Mouse (Mus musculus) left cerebral cortex, adult 9 months (tissue): ENCODE measurements around the gene Gpnmb.

Experiments
- DNase-seq, 2 experiments: peaks; one replicate each; pipeline ENCODE4 v3.0.0; 2022; ENCODE audit warnings: low spot score in 2 of 2

Gene Gpnmb

GRCm38 (mm10) chr6:49096933-49097461 is 60.7 kb downstream of the Gpnmb start:
- peak in 1 of 2 experiments; percentile 67 for DNase-seq

DNA sequence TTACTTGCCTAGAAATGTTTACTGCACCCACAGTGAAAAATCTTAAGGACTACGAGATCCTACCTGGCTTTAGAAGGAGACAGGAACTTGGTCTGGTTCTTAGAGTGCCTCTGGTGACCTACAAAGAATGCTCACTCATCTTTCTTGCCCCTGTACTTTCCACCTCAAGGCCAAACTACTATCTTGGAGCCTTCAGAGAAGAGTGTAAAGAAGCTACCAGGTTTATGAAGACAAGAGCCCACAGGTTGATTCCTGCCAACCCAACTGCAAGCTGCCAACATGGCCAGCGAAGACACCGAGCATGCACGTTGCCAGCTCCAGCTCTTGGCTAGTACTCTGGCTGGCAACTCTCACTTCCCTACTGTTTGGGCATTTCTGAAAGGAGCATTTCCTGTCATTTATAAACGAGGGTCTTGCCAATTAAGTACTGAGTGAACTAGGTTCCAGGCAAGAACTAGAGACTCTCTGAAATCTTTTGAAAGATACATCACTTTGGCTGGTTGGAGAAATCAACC is 61.3 kb downstream of the Gpnmb start:
- DNase-seq = no peak

- DNase-seq = no peak
These were observed 62.7 kb downstream of the Gpnmb start for GRCm38 (mm10) chr6:49099086-49099485.

- DNase-seq = no peak
These were observed 70.6 kb downstream of the Gpnmb start for GRCm38 (mm10) chr6:49106746-49107500.

- DNase-seq = no peak
These were observed 72.8 kb downstream of the Gpnmb start for GRCm38 (mm10) chr6:49109196-49109595.

DNA sequence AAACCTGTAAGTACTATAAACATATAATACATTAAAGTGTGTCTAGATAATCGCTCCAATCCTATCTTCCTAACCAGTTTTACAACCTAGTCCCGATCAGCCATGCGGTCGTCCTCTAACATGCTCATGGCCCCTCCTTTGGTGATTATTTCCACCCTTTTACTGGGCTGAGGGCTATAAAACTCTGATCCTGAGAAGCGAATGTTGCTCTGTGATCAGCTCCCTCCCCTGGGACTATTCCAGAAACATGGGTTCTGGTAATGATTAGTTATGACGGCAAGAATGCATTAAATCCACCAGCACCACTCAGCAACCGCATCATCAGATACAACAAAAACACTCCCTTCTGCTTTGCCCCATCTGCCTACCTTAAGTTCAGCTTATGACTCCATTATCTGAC is 77.5 kb downstream of the Gpnmb start:
- no peak for DNase-seq

DNA sequence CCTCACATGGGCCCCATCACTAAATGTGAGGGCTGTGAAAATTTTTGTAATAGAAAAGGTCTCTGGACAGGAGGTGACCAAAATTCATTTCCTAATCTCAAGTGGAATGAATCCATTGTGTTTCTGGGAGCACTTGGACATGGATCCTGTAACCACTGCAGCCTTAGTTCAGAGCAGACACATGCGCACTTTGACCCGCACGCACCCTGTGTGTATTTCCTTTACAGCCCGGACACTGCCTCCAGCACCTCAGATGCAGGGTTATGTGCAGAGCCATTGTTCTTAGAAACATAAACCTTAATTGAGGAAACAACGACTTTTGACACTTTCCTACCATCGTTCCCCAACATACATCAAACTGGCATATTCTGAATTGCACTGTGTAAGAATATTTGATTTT is 78.1 kb downstream of the Gpnmb start:
- no peak for DNase-seq

DNA sequence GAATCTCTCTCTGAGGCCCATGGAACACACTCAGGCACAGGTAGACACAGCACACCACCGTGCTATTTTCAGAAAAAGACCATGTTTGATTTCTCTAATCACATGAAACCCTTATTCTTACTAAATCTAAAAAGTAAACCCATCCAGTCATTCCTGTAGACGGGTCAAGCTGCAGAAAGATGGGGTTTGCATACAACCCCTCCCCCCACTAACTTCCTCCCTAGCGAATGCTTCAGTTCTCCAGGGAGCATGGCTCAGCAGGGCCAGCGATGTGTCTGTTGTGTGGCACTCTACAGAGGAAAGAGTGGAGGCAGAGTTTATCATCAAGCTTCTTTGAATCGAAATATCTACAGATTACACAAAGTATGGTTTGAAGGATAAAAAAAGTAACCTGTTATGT is 79.2 kb downstream of the Gpnmb start:
- no peak for DNase-seq

- no peak for DNase-seq
These were observed 79.9 kb downstream of the Gpnmb start for GRCm38 (mm10) chr6:49116241-49116640.

DNA sequence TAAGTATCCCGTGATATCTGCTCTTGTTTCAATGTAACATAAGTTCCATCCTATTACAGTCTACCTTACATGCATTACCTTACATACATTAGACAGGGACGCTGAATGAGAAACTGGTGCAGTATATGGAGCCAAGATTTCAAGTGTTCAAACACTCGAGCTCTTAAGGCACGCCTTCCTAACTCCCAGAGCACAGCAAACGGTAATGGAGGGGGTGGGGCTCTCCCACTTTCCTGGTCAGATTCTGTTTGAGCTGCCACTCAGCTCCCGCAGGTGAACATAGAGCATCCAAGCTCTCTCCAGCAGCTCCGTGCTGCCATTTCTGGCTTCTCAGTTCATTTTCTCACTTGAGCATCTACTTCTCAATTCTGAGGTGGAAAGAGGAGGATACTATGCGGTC is 82.1 kb downstream of the Gpnmb start:
- no peak for DNase-seq

GRCm38 (mm10) chr6:49119462-49120135 is 83.3 kb downstream of the Gpnmb start:
- DNase-seq = no peak

DNA sequence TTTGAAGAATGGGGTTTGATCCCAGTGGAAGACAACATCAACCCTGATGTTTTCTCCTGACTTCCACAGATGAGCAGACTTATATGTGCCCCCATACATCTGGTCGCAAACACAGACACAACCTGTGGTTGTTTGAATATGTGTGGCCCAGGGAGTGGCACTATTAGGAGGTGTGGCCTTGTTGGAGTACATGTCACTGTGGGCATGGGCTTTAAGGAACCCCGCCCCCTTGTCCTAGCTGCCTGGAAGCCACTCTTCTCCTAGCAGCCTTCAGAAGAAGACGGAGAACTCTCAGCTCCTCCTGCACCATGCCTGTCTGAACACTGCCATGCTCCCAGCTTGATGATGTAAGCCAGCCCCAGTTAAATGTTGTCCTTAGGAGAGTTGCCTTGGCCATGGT is 84.0 kb downstream of the Gpnmb start:
- no peak for DNase-seq
